Mouse (Mus musculus) C2C12 (cell line): ENCODE results near the gene Fbxw10. TPM values are rescaled to one million over a fixed set of nuclear protein-coding genes. Genes with fewer than 3 reads are reported as not detected.

ENCODE experiments used
- H3K27me3 ChIP-seq: one replicate; pipeline ENCODE4 v1.6.1; 2011; ENCODE audit not compliant: control insufficient read depth, insufficient read depth, insufficient read length
- H3K36me3 ChIP-seq: one replicate; pipeline ENCODE4 v1.6.1; 2011; ENCODE audit not compliant: control insufficient read depth, insufficient read depth
- H3K4me3 ChIP-seq: one replicate; pipeline ENCODE4 v1.5.1; 2011; ENCODE audit warnings: mild to moderate bottlenecking, control low read depth; ENCODE audit not compliant: poor library complexity, insufficient read depth, severe bottlenecking
- H3K79me2 ChIP-seq: one replicate; pipeline ENCODE4 v1.6.1; 2011; ENCODE audit not compliant: control insufficient read depth, insufficient read depth
- H3K79me3 ChIP-seq: one replicate; pipeline ENCODE4 v1.6.1; 2011; ENCODE audit warnings: low read depth, control low read depth
- H3ac ChIP-seq: one replicate; pipeline ENCODE3; 2011; ENCODE audit warnings: low read depth; ENCODE audit not compliant: control insufficient read depth, insufficient read length
- CEBPB ChIP-seq: IDR thresholded peaks from one replicate; pipeline ENCODE4 v1.6.1; 2011; ENCODE audit warnings: low read depth, mild to moderate bottlenecking, control low read depth, moderate library complexity
- CTCF ChIP-seq: IDR thresholded peaks from one replicate; pipeline ENCODE4 v1.5.1; 2011; ENCODE audit not compliant: control insufficient read depth, insufficient read depth, insufficient read length
- FOSL1 ChIP-seq: IDR thresholded peaks from one replicate; pipeline ENCODE4 v1.8.0; 2011; ENCODE audit warnings: mild to moderate bottlenecking, low read length; ENCODE audit not compliant: poor library complexity, insufficient read depth, severe bottlenecking
- MAX ChIP-seq: IDR thresholded peaks from one replicate; pipeline ENCODE4 v1.6.1; 2011; ENCODE audit warnings: mild to moderate bottlenecking, control low read depth
- MYOD1 ChIP-seq: IDR thresholded peaks from one replicate; pipeline ENCODE4 v1.6.1; 2011; ENCODE audit warnings: low read depth; ENCODE audit not compliant: control insufficient read depth, insufficient read length
- MYOG ChIP-seq: IDR thresholded peaks from one replicate; pipeline ENCODE4 v1.6.1; 2011; ENCODE audit not compliant: control insufficient read depth, insufficient read length; ENCODE audit errors: extremely low read depth
- USF1 ChIP-seq: IDR thresholded peaks from one replicate; pipeline ENCODE4 v1.6.1; 2011; ENCODE audit warnings: low read depth, mild to moderate bottlenecking, control low read depth, moderate library complexity
- polyA plus RNA-seq: library from polyadenylated mRNA; unstranded; fragments of >200 nt; fragmentation: generic; extraction: Trizol; gene quantifications from one replicate; pipeline ENCODE4 v1.2.1, GENCODE M21; 2012; ENCODE audit warnings: missing spikeins

Gene Fbxw10
- polyA plus RNA-seq, 1 experiment = 0.02 TPM

DNA sequence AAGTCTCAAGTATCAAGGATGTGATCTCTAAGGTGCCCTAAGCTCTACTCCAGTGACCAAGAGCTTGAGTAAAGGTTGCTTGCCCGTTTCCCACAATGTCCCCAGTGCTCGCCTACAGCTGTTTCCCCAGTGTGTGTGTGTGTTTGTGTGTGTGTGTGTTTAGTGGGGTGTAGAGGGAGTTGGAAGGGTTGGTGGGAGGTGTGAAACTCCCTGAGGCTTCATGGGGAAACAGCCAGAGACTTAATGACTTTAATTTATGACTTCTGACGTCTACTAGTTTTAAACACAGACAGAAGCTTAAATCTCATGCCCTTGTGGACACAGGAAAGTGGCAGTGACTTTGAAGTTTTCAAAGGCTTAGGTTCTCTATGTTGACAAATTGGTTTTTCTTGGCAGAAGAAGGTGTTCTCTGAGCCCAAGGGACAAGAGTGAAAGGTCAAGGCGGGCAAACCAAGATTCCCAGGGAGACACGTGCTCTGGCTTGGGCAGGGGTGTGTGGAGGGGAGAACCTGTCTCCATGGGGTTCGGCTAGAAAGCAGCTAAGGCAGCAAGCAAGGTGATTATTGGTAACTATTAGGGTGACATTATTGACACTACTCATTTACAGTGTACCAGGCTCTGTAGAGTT, 20.6 kb upstream of the Fbxw10 start:
- Histone ChIP-seq H3K36me3 (peaks cover 52% of the 10 kb centered on the region), H3K79me2 (peaks cover 92% of the 10 kb centered on the region)
- TF ChIP-seq CEBPB = no peak
- TF ChIP-seq MYOG = no peak
- TF ChIP-seq USF1 = no peak
- no peak for TF ChIP-seq MAX
- TF ChIP-seq FOSL1 = no peak
- TF ChIP-seq CTCF = no peak
- no peak for TF ChIP-seq MYOD1

DNA sequence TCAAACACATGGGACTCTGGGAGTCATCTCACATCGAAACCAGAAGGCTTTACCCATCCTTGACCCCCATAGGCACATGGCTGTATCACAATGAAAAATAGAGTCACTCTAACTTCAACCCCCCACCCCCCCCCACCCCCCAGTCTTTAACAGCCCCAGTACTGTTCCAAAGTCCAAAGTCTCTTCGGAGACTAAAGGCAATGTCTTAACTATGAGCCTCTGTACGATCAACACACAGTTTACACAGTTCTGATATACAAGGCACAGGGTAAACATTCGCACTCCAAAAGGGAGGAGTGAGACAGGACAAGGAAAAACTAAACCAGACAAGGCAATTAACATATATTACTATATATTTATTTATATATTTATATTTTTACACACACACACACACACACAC, 19.7 kb upstream of the Fbxw10 start:
- Histone ChIP-seq H3K4me3 (no peak overlapping the region), H3ac (no peak overlapping the region), H3K79me2 (peaks cover 89% of the 10 kb centered on the region), H3K79me3 (peaks cover 71% of the 10 kb centered on the region), H3K36me3 (peaks cover 61% of the 10 kb centered on the region), H3K27me3 (no peaks in the 10 kb centered on the region)
- TF ChIP-seq CTCF (no peak), USF1 (no peak), MAX (no peak), CEBPB (no peak), FOSL1 (no peak), MYOD1 (no peak)

More for the DNA sequence above, 20.6 kb upstream of the Fbxw10 start:
- Histone ChIP-seq H3K79me3 (peaks cover 73% of the 10 kb centered on the region), H3ac (no peak overlapping the region), H3K4me3 (no peak overlapping the region), H3K27me3 (no peaks in the 10 kb centered on the region)

DNA sequence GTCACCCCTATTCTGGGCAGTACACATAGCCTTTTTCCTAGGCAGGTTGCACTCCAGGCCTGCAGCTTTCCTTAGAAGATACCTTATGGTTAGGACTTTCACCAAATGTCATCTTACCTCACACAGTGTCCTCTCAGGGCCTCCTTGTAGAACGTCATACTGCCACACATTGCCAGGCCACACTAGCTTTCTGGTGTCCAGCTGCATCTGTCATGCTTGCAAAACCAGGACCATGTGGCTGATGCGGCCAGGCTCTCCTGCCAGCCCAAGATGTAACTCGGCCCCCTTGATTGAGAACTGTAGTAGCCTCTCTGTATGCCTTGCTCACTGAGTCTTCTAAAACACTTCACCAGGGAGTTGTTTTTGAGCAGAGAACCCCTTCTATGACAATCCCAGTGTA, 19.0 kb upstream of the Fbxw10 start:
- peaks cover 65% of the 10 kb centered on the region for H3K79me3 ChIP-seq
- H3K27me3 ChIP-seq = no peaks in the 10 kb centered on the region
- H3K4me3 ChIP-seq = no peak overlapping the region
- no peak overlapping the region for H3ac ChIP-seq
- H3K36me3 ChIP-seq = peaks cover 64% of the 10 kb centered on the region
- H3K79me2 ChIP-seq = peaks cover 86% of the 10 kb centered on the region
- TF ChIP-seq MYOD1 (no peak), MYOG (no peak), MAX (no peak), CTCF (no peak), CEBPB (no peak), USF1 (no peak), FOSL1 (no peak)

DNA sequence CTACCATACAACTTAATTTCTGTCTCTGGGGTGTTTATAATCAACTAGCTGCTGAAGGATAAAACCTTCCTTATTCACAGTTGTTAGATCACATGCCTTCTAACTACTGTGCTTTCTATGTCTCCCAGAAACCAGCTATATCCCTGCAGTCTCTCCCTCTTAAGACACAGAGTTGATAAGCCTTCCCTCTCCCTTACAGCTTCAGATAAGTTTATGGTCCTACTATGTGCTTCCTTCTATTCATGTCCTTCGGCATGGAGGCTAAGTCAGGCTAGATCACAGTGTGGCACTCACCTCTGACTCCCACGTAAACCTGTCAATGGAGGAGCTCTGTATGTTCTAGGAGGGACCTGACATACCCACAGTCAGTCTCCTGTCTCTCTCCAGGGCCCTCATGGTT, 16.5 kb upstream of the Fbxw10 start:
- Histone ChIP-seq H3K27me3 (no peaks in the 10 kb centered on the region), H3K36me3 (peaks cover 69% of the 10 kb centered on the region), H3K79me3 (peaks cover 41% of the 10 kb centered on the region), H3ac (no peak overlapping the region), H3K4me3 (no peak overlapping the region), H3K79me2 (peaks cover 64% of the 10 kb centered on the region)
- TF ChIP-seq CEBPB = no peak
- no peak for TF ChIP-seq FOSL1
- TF ChIP-seq MAX = no peak
- no peak for TF ChIP-seq CTCF
- no peak for TF ChIP-seq MYOG
- TF ChIP-seq USF1 = no peak
- TF ChIP-seq MYOD1 = no peak

DNA sequence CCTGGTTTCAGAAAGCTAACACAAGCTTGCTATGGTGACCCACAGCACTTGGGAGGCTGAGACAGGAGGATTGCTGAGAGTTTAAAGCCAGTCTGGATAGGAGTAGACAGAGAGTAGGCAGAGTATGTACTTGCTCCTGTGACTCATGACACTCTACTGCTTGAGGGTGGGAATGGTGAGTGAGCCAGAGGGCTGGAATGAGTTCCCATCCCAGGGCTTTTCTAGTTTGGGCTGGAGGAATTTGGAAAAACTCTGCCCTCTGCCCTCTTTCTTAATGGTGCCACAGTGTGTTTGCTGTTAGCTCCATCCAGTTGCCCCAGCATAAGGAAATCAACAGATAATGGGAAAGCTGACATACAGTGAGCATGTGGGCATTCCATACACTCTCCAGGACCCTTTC, 15.0 kb upstream of the Fbxw10 start:
- peaks cover 77% of the 10 kb centered on the region for H3K36me3 ChIP-seq
- TF ChIP-seq MYOD1 = no peak
- TF ChIP-seq USF1 = no peak
- no peak for TF ChIP-seq MAX
- no peak for TF ChIP-seq CEBPB
- no peak for TF ChIP-seq FOSL1
- no peak for TF ChIP-seq MYOG

DNA sequence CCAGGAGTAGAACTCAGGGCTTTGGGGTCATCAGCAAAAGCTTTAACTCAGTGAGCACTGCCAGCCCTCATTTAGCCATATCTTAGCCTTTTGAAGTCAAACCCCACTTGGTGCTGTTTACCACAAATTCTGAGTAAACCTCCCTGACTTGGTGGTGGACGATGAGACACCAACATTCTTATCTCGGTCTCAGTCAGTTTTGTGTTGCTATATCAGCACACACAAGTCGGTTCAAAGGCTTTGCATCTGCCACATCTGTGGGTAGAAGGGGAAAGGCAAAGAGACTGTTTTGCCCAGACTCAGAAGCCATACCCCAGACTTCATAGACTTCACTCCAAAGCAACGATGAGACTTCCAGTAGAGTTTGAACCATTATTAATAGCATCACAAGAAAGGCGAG, 2.3 kb upstream of the Fbxw10 start:
- Histone ChIP-seq H3K4me3 (no peak overlapping the region), H3K79me2 (no peaks in the 10 kb centered on the region), H3K79me3 (no peaks in the 10 kb centered on the region), H3K27me3 (no peaks in the 10 kb centered on the region), H3ac (no peak overlapping the region), H3K36me3 (peaks cover 28% of the 10 kb centered on the region)
- TF ChIP-seq FOSL1 (no peak), CEBPB (no peak), MYOD1 (no peak), MAX (no peak), USF1 (no peak), CTCF (no peak), MYOG (no peak)

More for the DNA sequence above, 15.0 kb upstream of the Fbxw10 start:
- peaks cover 26% of the 10 kb centered on the region for H3K79me3 ChIP-seq
- peaks cover 49% of the 10 kb centered on the region for H3K79me2 ChIP-seq
- no peak overlapping the region for H3ac ChIP-seq
- no peak overlapping the region for H3K4me3 ChIP-seq
- no peaks in the 10 kb centered on the region for H3K27me3 ChIP-seq
